Mouse (Mus musculus): ENCODE measurements around the gene Gpr18.
A peak's percentile ranks its signal among the peaks of the same experiment; 100 is the strongest.

Gene Gpr18

DNA sequence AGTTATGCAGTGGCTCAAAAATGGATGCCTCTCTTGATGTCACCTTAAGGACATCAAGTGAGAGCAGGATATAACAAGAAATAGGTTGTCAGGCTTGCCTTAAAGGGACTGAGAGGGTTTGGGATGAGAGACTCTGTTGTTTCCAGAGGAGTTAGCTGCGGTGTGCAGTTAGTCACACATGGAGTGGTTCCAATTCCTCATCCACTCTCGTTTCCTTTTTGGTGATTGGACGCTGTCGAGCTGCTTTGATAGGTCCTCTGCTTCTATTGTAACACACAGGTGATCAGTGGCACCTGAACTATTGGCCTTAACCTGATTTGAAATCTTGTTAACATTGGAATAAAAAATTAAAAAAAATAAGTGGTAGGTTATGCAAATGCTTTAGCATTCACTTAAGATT, 7.2 kb upstream of the Gpr18 start:
- DNase-seq (ENCODE audit: low spot score), result no peak

GRCm38 (mm10) chr14:121922016-121922415, 6.4 kb upstream of the Gpr18 start:
- no peak for DNase-seq (ENCODE audit: low spot score)

DNA sequence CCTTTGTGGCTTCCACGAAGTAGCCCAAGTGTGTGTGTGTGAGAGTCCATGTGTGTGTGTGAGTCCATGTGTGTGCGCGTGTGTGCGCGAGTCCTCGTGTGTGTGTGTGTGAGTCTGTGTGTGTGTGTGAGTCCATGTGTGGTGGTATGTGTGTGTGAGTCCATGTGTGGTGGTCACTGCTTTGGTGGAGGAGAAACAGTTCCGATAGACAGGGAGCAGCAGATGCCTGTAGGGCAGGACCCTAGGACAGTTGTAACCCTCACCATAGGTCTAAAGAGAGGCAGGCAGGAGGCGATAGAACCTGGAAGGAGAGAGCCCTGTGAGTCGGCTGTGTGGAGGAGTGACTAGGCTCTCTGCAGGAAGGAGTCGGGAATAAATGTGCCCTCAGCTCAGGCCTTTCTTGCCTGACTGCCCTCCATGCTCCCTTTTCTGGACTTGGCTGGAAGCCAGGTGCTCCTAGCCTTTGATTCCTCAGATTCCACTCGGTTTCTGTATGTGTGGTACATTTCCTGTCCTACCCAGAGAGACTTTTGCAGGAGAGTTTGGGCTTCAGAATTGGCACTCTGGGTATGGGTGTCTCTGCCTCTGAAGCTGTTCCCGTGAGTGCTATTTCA, 5.0 kb upstream of the Gpr18 start:
- no peak for DNase-seq (ENCODE audit: low spot score)

GRCm38 (mm10) chr14:121919752-121920151, 4.2 kb upstream of the Gpr18 start:
- peak; percentile 23 for DNase-seq (ENCODE audit: low spot score)

- no peak for DNase-seq (ENCODE audit: low spot score)
Observed at GRCm38 (mm10) chr14:121918266-121918665, 2.7 kb upstream of the Gpr18 start.

DNA sequence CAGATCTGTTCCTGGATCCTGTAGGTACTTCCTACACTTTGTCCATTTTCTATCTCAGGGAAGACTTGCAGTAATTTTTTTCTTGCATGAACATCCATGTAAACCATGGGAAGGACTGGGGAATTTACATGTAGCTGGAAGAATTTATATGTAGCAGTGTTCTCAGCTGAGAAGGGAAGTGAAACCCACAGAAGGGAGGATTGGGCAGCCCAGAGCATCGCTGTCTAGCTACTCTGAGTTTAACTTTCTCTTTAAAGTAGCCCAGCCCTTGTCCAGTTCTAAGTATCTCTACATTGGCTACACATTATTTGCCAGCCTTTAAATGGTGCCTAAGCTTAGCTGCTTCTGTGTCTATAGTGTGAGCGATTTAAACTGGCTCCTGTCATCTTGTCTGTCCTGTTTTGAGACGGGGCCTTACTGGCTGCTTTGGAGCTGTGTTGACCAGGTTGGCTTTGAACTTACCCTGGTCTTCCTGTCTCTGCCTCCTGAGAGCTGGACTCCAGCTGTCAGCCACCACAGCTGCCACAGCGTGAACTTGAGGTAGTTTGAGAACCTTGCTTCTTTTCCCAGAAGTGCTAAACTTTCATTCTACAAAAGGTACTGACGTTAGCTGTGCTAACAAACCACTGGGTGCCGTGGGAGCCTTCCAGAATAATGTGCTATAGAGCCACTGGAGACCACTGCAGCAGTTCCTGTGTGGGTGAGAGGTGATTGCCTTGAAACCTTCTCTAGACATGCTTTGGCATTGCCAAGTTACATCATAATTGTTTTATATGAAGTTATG, 922 bp upstream of the Gpr18 start:
- no peak for DNase-seq (ENCODE audit: low spot score)

DNA sequence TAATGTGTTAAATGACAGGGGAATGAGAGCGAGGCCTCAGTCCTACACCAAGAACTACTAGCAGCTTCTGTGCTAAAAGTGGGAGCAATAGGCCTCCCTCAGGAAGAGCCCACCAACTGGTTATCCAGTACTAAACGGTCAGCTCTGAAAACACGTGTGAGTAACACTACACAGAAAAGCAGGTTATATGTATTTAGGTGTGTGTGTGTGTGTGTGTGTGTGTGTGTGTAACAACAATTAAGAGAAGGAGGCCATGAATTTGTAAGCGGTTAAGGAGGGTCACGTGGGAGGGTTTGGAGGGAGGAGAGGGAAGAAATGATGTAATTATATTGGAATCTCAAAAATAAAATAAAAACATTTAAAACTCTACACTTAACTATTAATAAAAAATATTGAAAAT, 438 bp downstream of the Gpr18 start:
- no peak for DNase-seq (ENCODE audit: low spot score)

- DNase-seq (ENCODE audit: low spot score), result no peak
Observed at GRCm38 (mm10) chr14:121912501-121912900, 3.1 kb downstream of the Gpr18 start.

DNA sequence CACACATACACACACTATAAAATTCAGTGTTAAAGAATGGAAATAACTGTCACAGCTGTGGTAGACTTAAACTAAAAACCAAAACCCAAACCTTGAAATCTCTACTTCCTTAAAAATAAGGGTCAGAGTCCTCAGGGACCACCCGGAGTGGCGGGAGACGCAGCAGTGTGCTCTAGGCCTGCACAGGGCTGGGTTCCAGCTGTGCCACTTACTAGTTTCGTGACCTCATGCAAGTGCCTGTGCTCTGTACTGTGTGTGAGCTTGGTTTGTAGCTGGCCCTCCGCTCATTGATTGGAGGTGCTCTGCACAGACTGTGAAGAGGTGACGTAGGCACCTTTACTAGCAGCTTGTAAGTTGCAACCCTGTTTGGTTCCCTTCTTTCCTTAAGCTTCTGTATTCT, 5.7 kb downstream of the Gpr18 start:
- no peak for DNase-seq (ENCODE audit: low spot score)

- DNase-seq (ENCODE audit: low spot score), result no peak
Observed at GRCm38 (mm10) chr14:121906992-121907681, 8.4 kb downstream of the Gpr18 start.

- no peak for DNase-seq (ENCODE audit: low spot score)
Observed at GRCm38 (mm10) chr14:121906341-121906991, 9.1 kb downstream of the Gpr18 start.

DNA sequence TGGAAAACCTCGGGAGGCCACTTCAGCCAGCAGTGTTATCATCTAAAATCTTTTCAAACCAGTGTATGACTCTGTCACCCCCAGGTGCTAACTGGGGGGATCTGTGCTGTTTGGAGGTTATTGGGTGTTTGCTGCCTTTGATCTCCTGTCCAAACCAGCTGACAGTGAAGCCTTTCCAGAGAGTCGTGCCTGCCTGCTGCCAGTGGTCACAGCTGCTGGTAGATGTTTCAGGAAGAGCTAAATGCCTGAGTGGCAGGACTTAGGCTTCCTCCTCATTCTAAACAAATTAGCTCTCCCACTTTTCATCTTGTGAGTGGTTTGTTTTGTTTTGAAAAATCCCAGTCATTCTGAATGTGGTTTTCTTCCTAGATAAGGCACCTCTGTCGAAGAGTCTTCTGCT, 10.8 kb downstream of the Gpr18 start:
- DNase-seq (ENCODE audit: low spot score), result no peak

DNA sequence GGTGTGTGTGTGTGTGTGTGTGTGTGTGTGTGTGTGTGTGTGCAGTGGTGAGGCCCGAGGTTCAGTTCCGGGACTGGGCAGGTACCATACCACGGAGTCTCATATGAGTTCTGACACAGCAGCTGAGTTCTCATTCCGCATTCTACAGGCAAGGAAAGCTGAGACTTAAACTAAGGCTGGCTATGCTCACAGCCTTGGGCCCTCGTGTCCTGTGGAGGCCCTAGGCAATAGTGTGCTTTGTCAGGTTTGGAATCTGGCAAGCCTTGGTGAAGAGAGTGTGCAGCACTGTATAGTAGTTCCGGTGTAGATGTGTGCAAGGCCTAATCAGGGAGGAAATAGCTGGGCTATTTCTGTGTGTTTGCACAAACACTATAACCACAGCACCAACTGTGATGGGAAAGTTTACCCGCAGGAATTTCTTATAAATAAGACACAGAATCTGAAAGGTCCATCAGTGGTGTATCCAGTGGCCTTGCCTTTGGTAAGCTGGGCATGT, 12.2 kb downstream of the Gpr18 start:
- DNase-seq (ENCODE audit: low spot score), result no peak

DNA sequence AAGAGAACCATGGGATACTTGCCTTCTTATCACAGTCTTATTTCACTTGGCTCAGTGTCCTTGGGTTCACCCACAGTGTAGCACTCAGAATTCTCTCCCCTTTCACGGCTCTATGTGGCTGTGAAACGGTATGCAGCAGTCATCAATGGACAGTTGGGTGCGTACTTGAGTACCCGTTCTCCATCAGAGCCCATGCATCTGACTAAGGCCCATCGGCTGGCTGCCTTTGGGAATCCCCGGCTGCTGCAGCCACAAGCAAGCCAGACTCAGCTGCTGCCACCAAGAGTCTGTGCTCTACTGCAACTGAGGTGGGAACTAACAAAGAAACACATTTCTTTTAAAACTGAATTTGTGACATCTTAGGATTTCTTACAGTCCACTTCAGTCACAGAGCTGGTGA, 14.1 kb downstream of the Gpr18 start:
- no peak for DNase-seq (ENCODE audit: low spot score)

GRCm38 (mm10) chr14:121899071-121899470, 16.5 kb downstream of the Gpr18 start:
- DNase-seq (ENCODE audit: low spot score), result no peak

GRCm38 (mm10) chr14:121898509-121898908, 17.1 kb downstream of the Gpr18 start:
- no peak for DNase-seq (ENCODE audit: low spot score)

DNA sequence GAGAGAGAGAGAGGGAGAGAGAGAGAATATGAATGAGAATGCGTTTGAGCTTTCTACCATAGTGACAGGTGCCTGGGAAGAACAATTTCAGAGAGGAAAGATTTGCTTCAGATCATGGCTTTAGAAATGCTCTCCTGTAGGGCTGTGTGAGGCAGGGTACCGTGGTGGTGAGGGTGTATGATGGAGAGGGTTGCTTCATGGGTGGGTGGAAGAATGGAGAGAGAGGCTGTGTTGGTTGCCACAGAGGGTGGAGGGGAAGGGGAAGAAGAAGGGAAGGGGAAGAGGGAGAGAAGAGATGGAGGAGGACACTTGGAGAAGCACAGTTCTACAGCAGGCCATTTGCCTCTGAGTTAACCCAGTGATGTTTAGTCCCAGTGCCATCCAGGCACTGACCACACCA, 17.8 kb downstream of the Gpr18 start:
- no peak for DNase-seq (ENCODE audit: low spot score)

- DNase-seq (ENCODE audit: low spot score), result no peak
Observed at GRCm38 (mm10) chr14:121896126-121897090, 19.2 kb downstream of the Gpr18 start.

- no peak for DNase-seq (ENCODE audit: low spot score)
Observed at GRCm38 (mm10) chr14:121895316-121895715, 20.3 kb downstream of the Gpr18 start.

- no peak for DNase-seq (ENCODE audit: low spot score)
Observed at GRCm38 (mm10) chr14:121894511-121895135, 21.0 kb downstream of the Gpr18 start.

DNA sequence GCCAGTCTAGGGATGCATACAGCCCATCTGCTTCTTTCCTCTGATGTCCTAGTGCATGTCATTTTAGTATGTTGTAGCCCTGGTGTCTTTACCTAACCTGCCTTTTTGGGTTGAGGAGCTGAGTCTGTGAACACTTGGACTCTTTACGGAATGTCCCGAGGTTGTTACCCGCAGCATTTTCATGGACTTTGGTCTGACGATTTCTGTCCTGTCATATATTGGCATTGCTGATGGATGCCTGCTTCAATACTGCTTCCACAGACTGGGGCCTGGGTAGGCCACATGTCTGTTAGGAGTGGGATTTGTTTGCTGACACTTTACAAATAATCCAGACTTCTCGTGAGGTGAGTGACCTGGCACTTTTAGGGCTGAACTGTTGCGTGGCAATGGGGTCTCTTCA, 21.8 kb downstream of the Gpr18 start:
- no peak for DNase-seq (ENCODE audit: low spot score)
